Mouse (Mus musculus) lung, adult 2 months (tissue): ENCODE results near the gene Ppm1j.

Experiments used
- CTCF ChIP-seq: fragments of 200-500 bp; IDR thresholded peaks from 2 replicates; pipeline ENCODE4 v1.5.1; 2011; ENCODE audit warnings: mild to moderate bottlenecking, low read length, control low read depth; ENCODE audit not compliant: insufficient read depth
- POLR2A ChIP-seq: fragments of 200-500 bp; IDR thresholded peaks from 2 replicates; pipeline ENCODE4 v1.6.1; 2011; ENCODE audit warnings: low read depth, mild to moderate bottlenecking, control low read depth, low read length, borderline replicate concordance; ENCODE audit errors: extremely low read depth

GRCm38 (mm10) chr3:104791671-104792070 is 10.8 kb downstream of the Ppm1j start:
- no peak for TF ChIP-seq CTCF
- no peak for TF ChIP-seq POLR2A
